Mouse (Mus musculus): ENCODE results near the gene Rarb. TPM values are rescaled to one million over a fixed set of nuclear protein-coding genes. Genes with fewer than 3 reads are reported as not detected.

Rarb gene
- total and polyA plus RNA-seq, 3 experiments, result 0.04 TPM; not detected in 2

GRCm38 (mm10) chr14:16735331-16736012, 83.5 kb downstream of the Rarb start:
- H3K4me1 ChIP-seq (ENCODE audit: control insufficient read depth in 1 of 2, insufficient read depth in 2 of 2), result 0 out of 4 replicates have a peak, but pooled peaks cover 0 to 4% of the 10 kb centered on the region in 2 experiments
- in situ Hi-C loops (cut with MboI; ENCODE audit: low pct_ligation_motif_present, low pct_unique_long_range_greater_than_20kb, low sequenced_read_pairs), result no loop called here
- dilution Hi-C loops (cut with MboI; ENCODE audit: extremely low pct_ligation_motif_present, extremely low pct_unique_long_range_greater_than_20kb, low sequenced_read_pairs), result no loop called here

DNA sequence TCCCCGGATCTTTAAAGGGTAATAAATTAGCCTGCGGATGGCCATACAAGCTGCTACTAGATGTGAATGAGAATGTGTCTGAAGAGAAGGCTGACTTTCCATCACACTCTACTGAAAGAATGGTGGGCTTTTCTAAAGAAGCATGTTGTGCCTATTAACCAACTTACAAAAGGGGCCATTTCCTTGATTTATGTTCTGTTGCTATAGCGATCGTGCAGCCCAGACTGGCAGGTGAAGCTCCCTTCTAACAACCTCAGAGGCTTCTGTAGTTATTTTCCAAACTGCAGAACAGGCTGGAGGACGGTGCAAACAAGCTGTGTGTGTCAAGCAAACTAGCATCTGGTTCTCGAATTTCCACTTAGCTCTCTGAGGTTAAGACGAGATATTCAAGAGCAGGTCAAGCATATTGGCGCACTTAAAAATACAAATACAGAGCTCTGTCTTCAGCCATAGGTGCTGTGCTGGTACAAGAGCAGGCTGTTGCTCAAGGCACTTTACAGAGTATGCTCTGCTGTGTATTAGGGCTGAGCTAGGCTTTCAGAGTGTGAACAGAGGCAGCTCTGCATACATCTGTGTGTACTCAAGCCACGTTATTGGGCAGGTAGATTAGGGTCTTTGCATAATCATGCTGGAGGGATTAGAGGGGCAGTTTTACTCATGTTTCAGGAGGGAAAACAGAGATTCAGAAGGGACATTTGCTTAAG, 85.2 kb downstream of the Rarb start:
- dilution Hi-C loops (cut with MboI; ENCODE audit: extremely low pct_ligation_motif_present, extremely low pct_unique_long_range_greater_than_20kb, low sequenced_read_pairs) (no loop called here), in situ Hi-C loops (cut with MboI; ENCODE audit: low pct_ligation_motif_present, low pct_unique_long_range_greater_than_20kb, low sequenced_read_pairs) (no loop called here)
- Histone ChIP-seq H3K79me2 (replicated peaks; ENCODE audit: control insufficient read depth, extremely low read depth, insufficient read depth, poor library complexity, severe bottlenecking) (no peaks in the 10 kb centered on the region), H3K9ac (ENCODE audit: insufficient read depth, low read depth) (no peak overlapping the region), H3K4me2 (ENCODE audit: insufficient read depth, low read depth, poor library complexity, severe bottlenecking) (no peak overlapping the region), H3K4me1 (ENCODE audit: control insufficient read depth in 1 of 2, insufficient read depth in 2 of 2) (0 out of 4 replicates have a peak, but pooled peaks cover 0 to 4% of the 10 kb centered on the region in 2 experiments), H3K36me3 (replicated peaks in 1 of 2; ENCODE audit: control insufficient read depth in 1 of 2, insufficient read depth in 1 of 2, low read length in 1 of 2) (no peaks in the 10 kb centered on the region), H3K27ac (ENCODE audit: insufficient read depth, low read depth) (no peak overlapping the region), H3K4me3 (replicated peaks in 1 of 3; ENCODE audit: low read depth in 2 of 3, low read length in 2 of 3, poor library complexity in 1 of 3) (no peak overlapping the region), H3K27me3 (replicated peaks) (no peaks in the 10 kb centered on the region), H3K9me3 (replicated peaks; ENCODE audit: low read length) (no peaks in the 10 kb centered on the region)
- no peak for DNase-seq (ENCODE audit: extremely low read depth)
- TF ChIP-seq MEF2A (IDR thresholded peaks at IDR 0.05; ENCODE audit: borderline replicate concordance, low read depth, low read length) (no peak), ETS1 (conservative IDR thresholded peaks at IDR 0.05; ENCODE audit: low read depth, low read length) (no peak), ELF1 (IDR thresholded peaks at IDR 0.05; ENCODE audit: low read depth, low read length) (no peak), JUND (conservative IDR thresholded peaks at IDR 0.05; ENCODE audit: low read depth, low read length) (no peak), MAFK (IDR thresholded peaks at IDR 0.05; ENCODE audit: insufficient replicate concordance, low read length) (no peak)

More at GRCm38 (mm10) chr14:16735331-16736012, 83.5 kb downstream of the Rarb start:
- no peaks in the 10 kb centered on the region for H3K36me3 ChIP-seq (replicated peaks in 1 of 2; ENCODE audit: control insufficient read depth in 1 of 2, insufficient read depth in 1 of 2, low read length in 1 of 2)
- H3K9ac ChIP-seq (ENCODE audit: insufficient read depth, low read depth), result no peak overlapping the region
- no peak for DNase-seq (ENCODE audit: extremely low read depth)
- H3K27me3 ChIP-seq (replicated peaks), result no peaks in the 10 kb centered on the region
- no peaks in the 10 kb centered on the region for H3K79me2 ChIP-seq (replicated peaks; ENCODE audit: control insufficient read depth, extremely low read depth, insufficient read depth, poor library complexity, severe bottlenecking)
- H3K27ac ChIP-seq (ENCODE audit: insufficient read depth, low read depth), result no peak overlapping the region
- H3K9me3 ChIP-seq (replicated peaks; ENCODE audit: low read length), result no peaks in the 10 kb centered on the region
- no peak overlapping the region for H3K4me2 ChIP-seq (ENCODE audit: insufficient read depth, low read depth, poor library complexity, severe bottlenecking)
- TF ChIP-seq MYC (IDR thresholded peaks at IDR 0.05; ENCODE audit: low read depth, low read length) (no peak), MXI1 (IDR thresholded peaks at IDR 0.05; ENCODE audit: low read depth, low read length) (no peak), ETS1 (conservative IDR thresholded peaks at IDR 0.05; ENCODE audit: low read depth, low read length) (no peak), JUN (IDR thresholded peaks at IDR 0.05; ENCODE audit: insufficient read depth, low read depth, low read length) (no peak), HCFC1 (IDR thresholded peaks at IDR 0.05; ENCODE audit: low read depth, low read length) (no peak), JUND (conservative IDR thresholded peaks at IDR 0.05; ENCODE audit: low read depth, low read length) (no peak), NELFE (IDR thresholded peaks at IDR 0.05; ENCODE audit: low read depth, low read length) (no peak), IRF4 (IDR thresholded peaks at IDR 0.05; ENCODE audit: low read depth, low read length) (no peak), ZMIZ1 (IDR thresholded peaks at IDR 0.05; ENCODE audit: low read depth, low read length) (no peak), ELF1 (IDR thresholded peaks at IDR 0.05; ENCODE audit: low read depth, low read length) (no peak), MAFK (IDR thresholded peaks at IDR 0.05; ENCODE audit: insufficient replicate concordance, low read length) (no peak), UBTF (IDR thresholded peaks at IDR 0.05; ENCODE audit: low read depth, low read length) (no peak)
- H3K4me3 ChIP-seq (replicated peaks in 1 of 3; ENCODE audit: low read depth in 2 of 3, low read length in 2 of 3, poor library complexity in 1 of 3), result no peak overlapping the region

All from CH12.LX (cell line).